Mouse (Mus musculus): ENCODE measurements around the gene Mrgprf. TPM values are rescaled to one million over a fixed set of nuclear protein-coding genes. Genes with fewer than 3 reads are reported as not detected.
A peak's percentile ranks its signal among the peaks of the same experiment; 100 is the strongest.

Mrgprf gene
- polyA plus RNA-seq, 1 experiment from 2014 or later: 0.28 TPM

DNA sequence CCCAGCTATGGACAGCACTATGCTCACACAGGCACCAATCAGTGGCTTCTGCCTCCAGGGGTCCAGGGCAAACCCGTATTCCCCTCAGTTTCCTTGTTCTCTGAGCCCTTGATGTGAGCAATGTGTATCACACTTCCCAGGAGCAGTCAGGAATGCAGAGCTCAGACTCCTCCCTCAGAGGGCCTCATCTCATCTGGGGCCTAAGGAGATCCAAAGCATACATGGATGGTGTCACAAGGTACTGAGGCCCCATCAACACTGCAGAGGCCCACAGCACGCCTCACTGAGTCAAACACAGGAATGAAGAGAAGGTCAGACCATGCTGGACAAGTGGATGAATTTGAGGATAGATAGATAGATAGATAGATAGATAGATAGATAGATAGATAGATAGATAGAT, 7.9 kb upstream of the Mrgprf start:
- Histone ChIP-seq H3K4me2 (ENCODE audit: low read depth, low read length) (no peak overlapping the region), H3K27ac (ENCODE audit: low read length) (no peak overlapping the region), H3K27me3 (ENCODE audit: control insufficient read depth, insufficient read depth, low read depth, low read length) (no peaks in the 10 kb centered on the region), H3K4me3 (ENCODE audit: low read depth, low read length) (no peak overlapping the region), H3K9me3 (replicated peaks; ENCODE audit: control insufficient read depth, low read length) (no peaks in the 10 kb centered on the region), H3K36me3 (ENCODE audit: control insufficient read depth, insufficient read depth) (no peaks in the 10 kb centered on the region), H3K9ac (ENCODE audit: low read depth, low read length) (no peak overlapping the region), H3K4me1 (ENCODE audit: control insufficient read depth, low read depth, low read length) (no peaks in the 10 kb centered on the region)
- 50% methylated on average over 2 of the region's 2 CpGs for WGBS (ENCODE audit: insufficient replicate concordance)
- no peak for ATAC-seq (ENCODE audit: low read depth)

DNA sequence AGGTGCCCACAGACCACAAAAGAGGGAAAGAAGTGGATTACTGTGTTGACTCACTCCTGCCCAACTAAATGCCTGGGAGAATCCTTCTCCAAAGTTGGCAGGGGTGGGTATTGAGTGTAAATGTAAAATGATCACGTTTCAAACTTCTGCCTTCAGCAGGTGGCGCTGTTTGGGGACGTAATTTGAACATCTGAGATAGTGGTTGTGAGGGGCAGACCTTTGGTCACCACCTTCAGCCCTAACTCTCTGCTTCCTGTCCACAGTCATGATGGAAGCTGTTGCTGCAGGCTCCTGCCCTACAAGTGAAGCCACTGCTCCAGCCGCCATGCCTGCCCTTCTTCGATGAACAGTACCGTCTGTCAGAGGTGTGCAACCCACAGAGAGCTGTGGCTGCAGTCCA, 6.8 kb upstream of the Mrgprf start:
- Histone ChIP-seq H3K27ac (ENCODE audit: low read length) (no peak overlapping the region), H3K27me3 (ENCODE audit: control insufficient read depth, insufficient read depth, low read depth, low read length) (no peaks in the 10 kb centered on the region), H3K4me1 (ENCODE audit: control insufficient read depth, low read depth, low read length) (no peaks in the 10 kb centered on the region), H3K9ac (ENCODE audit: low read depth, low read length) (no peak overlapping the region), H3K36me3 (ENCODE audit: control insufficient read depth, insufficient read depth) (no peaks in the 10 kb centered on the region), H3K4me2 (ENCODE audit: low read depth, low read length) (no peak overlapping the region), H3K4me3 (ENCODE audit: low read depth, low read length) (no peak overlapping the region), H3K9me3 (replicated peaks; ENCODE audit: control insufficient read depth, low read length) (no peaks in the 10 kb centered on the region)
- WGBS (ENCODE audit: insufficient replicate concordance): 29% methylated on average over 6 of the region's 6 CpGs
- ATAC-seq (ENCODE audit: low read depth): no peak

DNA sequence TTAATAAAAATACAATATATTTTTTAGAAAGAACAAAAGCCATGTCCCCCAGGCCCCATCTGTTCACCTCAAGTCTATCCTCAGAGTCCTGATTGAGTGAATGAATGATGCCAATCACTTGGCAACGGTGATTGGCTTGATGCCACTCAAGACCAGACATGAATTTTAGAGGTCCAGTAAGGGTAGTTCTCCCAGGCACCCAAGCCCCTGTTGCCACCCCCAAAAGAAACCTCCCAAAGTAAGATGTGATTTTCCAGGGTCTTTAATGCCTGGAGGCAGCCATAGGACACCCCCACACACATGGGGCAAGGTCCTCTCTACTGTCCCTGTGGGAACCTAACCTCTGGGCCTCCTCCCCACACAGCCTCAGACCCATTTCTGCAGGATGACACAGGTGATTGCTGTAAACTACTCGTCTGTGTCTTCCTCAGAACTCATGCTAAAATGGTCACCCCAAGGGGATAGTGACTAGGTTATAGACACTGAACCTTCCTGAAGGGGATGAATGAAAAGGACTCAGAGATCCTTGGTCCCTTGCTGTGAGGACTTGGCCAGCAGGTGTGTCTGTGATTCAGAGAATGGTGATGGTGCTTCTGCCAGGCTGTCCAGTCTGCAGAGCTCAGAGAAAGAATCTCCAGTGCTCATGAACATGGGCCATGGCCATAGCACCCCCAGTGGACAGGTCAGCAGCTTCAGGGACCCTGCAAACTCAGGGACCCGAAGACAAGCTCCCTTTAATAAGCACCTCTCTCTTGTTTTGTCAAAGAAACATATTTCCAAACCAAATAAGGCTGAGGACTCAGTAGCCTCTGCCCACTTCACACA, 1.8 kb upstream of the Mrgprf start:
- H3K4me3 ChIP-seq (ENCODE audit: low read depth, low read length): no peak overlapping the region
- no peak overlapping the region for H3K9ac ChIP-seq (ENCODE audit: low read depth, low read length)
- no peaks in the 10 kb centered on the region for H3K27me3 ChIP-seq (ENCODE audit: control insufficient read depth, insufficient read depth, low read depth, low read length)
- H3K4me1 ChIP-seq (ENCODE audit: control insufficient read depth, low read depth, low read length): peaks cover 5% of the 10 kb centered on the region; the same call in 1 of the 2 replicates
- no peak overlapping the region for H3K27ac ChIP-seq (ENCODE audit: low read length)
- no peak for ATAC-seq (ENCODE audit: low read depth)
- WGBS (ENCODE audit: insufficient replicate concordance): 50% methylated on average over 3 of the region's 3 CpGs
- no peaks in the 10 kb centered on the region for H3K9me3 ChIP-seq (replicated peaks; ENCODE audit: control insufficient read depth, low read length)
- no peak overlapping the region for H3K4me2 ChIP-seq (ENCODE audit: low read depth, low read length)
- H3K36me3 ChIP-seq (ENCODE audit: control insufficient read depth, insufficient read depth): no peaks in the 10 kb centered on the region

DNA sequence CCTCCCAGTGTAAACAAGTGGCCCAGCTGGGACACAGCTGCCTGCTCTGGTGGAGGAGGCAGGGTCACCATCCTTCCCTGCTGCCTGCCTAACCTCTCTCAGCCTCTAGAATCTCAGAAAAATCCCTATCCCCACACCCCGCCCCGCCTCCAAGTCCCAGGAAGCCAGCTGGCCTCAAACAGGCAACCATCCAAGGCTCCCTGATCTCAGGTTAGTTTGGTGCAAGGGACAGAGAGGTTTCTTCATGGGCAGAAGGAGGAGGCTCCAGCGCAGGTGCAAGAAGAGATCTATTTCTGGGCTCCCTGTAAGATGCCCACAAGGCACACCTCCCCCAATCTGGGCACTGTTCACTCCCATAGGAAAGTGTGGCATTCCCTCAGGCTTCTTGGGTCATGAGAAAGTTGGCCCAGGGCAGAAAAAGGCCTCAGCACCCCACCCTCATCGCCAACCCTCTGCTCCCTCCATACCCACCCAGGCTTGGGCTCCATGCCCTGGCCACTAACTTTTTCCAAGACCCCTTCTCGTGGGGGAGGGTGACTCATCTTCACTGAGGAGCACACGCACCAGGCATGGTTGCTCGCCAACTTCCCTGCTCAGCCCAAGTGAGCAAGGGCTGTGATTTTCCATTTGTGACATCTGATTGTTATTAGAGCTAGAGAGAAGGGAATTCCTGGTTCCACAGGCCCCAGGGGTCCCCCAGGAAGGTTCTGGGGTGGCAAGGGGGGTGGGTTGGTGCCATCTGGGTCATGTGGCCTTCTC, 887 bp upstream of the Mrgprf start:
- H3K4me1 ChIP-seq (ENCODE audit: control insufficient read depth, low read depth, low read length): peaks cover 5% of the 10 kb centered on the region; the same call in 1 of the 2 replicates
- no peaks in the 10 kb centered on the region for H3K36me3 ChIP-seq (ENCODE audit: control insufficient read depth, insufficient read depth)
- H3K9ac ChIP-seq (ENCODE audit: low read depth, low read length): no peak overlapping the region
- H3K27me3 ChIP-seq (ENCODE audit: control insufficient read depth, insufficient read depth, low read depth, low read length): no peaks in the 10 kb centered on the region
- WGBS (ENCODE audit: insufficient replicate concordance): 51% methylated on average over 7 of the region's 7 CpGs
- ATAC-seq (ENCODE audit: low read depth): no peak
- no peak overlapping the region for H3K4me2 ChIP-seq (ENCODE audit: low read depth, low read length)
- H3K9me3 ChIP-seq (replicated peaks; ENCODE audit: control insufficient read depth, low read length): no peaks in the 10 kb centered on the region
- H3K27ac ChIP-seq (ENCODE audit: low read length): no peak overlapping the region
- H3K4me3 ChIP-seq (ENCODE audit: low read depth, low read length): no peak overlapping the region

DNA sequence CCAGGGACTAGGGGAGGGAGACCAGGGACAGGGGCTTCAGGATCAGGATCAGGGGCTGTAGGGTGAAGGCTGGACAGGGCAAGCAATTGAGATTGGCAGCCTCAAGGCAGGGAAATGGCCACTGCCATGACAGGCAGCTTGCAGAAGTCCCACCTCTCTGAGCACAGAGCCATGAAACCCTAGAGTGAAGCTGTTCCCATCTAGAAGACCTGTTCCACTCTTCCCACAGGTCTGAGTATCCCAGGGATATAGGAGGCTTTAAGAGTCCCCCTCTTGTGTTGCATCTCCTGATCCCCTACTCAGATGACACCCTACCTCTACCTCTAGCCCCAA, 346 bp downstream of the Mrgprf start:
- Histone ChIP-seq H3K9ac (ENCODE audit: low read depth, low read length) (no peak overlapping the region), H3K4me3 (ENCODE audit: low read depth, low read length) (no peak overlapping the region), H3K4me1 (ENCODE audit: control insufficient read depth, low read depth, low read length) (peaks cover 5% of the 10 kb centered on the region; the same call in 1 of the 2 replicates), H3K36me3 (ENCODE audit: control insufficient read depth, insufficient read depth) (no peaks in the 10 kb centered on the region), H3K4me2 (ENCODE audit: low read depth, low read length) (no peak overlapping the region), H3K27me3 (ENCODE audit: control insufficient read depth, insufficient read depth, low read depth, low read length) (no peaks in the 10 kb centered on the region), H3K9me3 (replicated peaks; ENCODE audit: control insufficient read depth, low read length) (no peaks in the 10 kb centered on the region), H3K27ac (ENCODE audit: low read length) (no peak overlapping the region)
- no peak for ATAC-seq (ENCODE audit: low read depth)

DNA sequence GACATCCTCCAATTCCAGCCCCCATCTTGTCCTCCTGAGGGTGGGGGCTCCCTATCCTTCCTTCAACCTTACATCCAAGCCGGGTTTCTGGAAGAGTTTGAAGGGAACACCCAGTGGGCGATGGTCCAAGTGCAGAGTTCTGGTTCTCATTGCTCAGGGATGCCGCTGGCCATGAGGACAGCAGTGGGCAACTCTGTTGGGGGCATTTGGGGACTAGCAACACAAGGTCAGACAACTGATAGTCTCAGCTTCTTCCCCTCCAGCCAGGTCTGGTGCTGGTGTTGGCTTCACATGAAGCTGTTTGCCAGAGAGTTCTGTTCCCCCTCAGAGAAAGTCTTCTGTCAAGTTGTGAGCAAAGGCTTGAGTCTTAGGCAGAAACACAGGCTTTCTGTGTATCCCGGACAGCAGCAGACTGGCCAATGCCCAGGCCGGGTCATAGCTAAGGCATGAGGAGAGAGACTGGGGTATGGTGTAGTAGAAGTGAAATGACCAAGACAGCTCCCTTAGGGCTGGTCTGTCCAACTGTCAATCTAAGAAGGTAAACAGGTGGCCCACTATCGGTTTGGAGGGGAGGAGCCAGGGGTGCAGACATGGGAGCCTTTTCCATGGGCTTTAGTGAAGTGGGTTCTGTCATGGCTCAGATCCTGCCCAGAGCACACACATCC, 845 bp downstream of the Mrgprf start:
- Histone ChIP-seq H3K9ac (ENCODE audit: low read depth, low read length) (no peak overlapping the region), H3K9me3 (replicated peaks; ENCODE audit: control insufficient read depth, low read length) (no peaks in the 10 kb centered on the region), H3K27ac (ENCODE audit: low read length) (no peak overlapping the region), H3K4me2 (ENCODE audit: low read depth, low read length) (no peak overlapping the region), H3K4me3 (ENCODE audit: low read depth, low read length) (no peak overlapping the region), H3K27me3 (ENCODE audit: control insufficient read depth, insufficient read depth, low read depth, low read length) (no peaks in the 10 kb centered on the region), H3K36me3 (ENCODE audit: control insufficient read depth, insufficient read depth) (no peaks in the 10 kb centered on the region), H3K4me1 (ENCODE audit: control insufficient read depth, low read depth, low read length) (peaks cover 5% of the 10 kb centered on the region; the same call in 1 of the 2 replicates)
- ATAC-seq (ENCODE audit: low read depth): no peak
- 57% methylated on average over 6 of the region's 6 CpGs for WGBS (ENCODE audit: insufficient replicate concordance)

DNA sequence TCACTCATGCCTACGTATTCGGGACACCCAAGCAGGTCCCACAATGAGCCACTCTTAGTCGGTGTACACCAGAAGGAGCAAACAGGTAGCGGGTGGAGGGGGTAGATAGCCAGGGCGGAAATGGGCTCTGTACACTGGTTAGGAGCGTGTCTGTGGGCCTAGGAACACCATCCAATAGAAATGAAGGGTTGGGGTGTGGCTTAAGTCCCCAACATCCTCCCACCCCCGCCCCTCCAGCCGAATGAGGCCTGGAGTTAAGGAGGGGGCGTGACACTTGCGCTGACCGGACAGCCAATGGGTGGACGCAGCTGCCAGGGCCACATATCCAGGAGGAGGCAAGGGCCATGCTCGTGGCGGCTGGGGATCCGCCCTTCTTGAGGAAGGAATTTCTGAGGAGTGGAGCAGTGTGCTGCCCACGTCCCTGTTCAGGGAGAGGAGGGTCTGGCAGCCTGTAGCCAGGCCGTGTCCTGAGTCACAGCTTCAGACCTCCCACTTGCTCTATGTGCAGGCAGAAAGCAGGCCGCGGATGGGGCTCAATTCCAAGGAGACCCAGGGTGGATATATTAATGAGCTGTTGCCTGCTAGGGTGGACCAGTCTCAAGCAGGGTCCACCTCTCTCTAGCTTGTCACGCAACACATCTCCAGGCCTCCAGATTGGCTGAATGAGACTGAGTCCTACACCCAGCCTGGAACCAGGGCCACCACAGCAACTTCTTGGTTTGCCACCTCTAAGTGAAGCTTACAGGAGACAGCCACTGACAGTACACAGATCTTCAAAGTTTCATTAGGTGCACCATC, 2.1 kb downstream of the Mrgprf start:
- WGBS (ENCODE audit: insufficient replicate concordance): 14% methylated on average over 20 of the region's 20 CpGs
- ATAC-seq (ENCODE audit: low read depth): peak; percentile 80
- H3K4me1 ChIP-seq (ENCODE audit: control insufficient read depth, low read depth, low read length): peaks cover 5% of the 10 kb centered on the region; the same call in 1 of the 2 replicates
- no peaks in the 10 kb centered on the region for H3K9me3 ChIP-seq (replicated peaks; ENCODE audit: control insufficient read depth, low read length)
- no peak overlapping the region for H3K4me3 ChIP-seq (ENCODE audit: low read depth, low read length)
- H3K27ac ChIP-seq (ENCODE audit: low read length): no peak overlapping the region
- no peak overlapping the region for H3K9ac ChIP-seq (ENCODE audit: low read depth, low read length)
- peak overlapping the region; percentile 24 for H3K4me2 ChIP-seq (ENCODE audit: low read depth, low read length)
- H3K27me3 ChIP-seq (ENCODE audit: control insufficient read depth, insufficient read depth, low read depth, low read length): no peaks in the 10 kb centered on the region
- no peaks in the 10 kb centered on the region for H3K36me3 ChIP-seq (ENCODE audit: control insufficient read depth, insufficient read depth)

DNA sequence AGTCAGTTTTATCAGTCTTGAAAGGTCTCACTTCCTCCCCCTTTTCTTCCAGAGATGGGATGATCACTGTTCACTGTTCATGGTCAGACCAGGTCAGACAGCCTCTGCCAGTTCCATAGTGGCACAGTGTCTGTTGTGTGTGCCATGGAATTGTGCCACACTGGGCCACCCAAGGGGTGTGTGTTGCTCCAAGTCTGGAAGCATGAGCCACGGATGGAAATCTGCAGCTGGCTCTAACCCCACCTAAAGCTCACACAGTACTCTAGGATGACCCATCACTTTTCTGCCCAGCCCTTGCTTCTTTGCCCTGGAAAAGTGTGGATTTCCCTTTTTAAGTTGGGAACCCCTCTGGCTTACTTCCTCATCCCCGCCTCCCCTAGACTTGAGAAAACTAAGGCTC, 3.5 kb downstream of the Mrgprf start:
- H3K4me1 ChIP-seq (ENCODE audit: control insufficient read depth, low read depth, low read length): peaks cover 5% of the 10 kb centered on the region; the same call in 1 of the 2 replicates
- no peaks in the 10 kb centered on the region for H3K36me3 ChIP-seq (ENCODE audit: control insufficient read depth, insufficient read depth)
- ATAC-seq (ENCODE audit: low read depth): no peak
- H3K4me3 ChIP-seq (ENCODE audit: low read depth, low read length): no peak overlapping the region
- no peak overlapping the region for H3K27ac ChIP-seq (ENCODE audit: low read length)
- H3K9me3 ChIP-seq (replicated peaks; ENCODE audit: control insufficient read depth, low read length): no peaks in the 10 kb centered on the region
- H3K4me2 ChIP-seq (ENCODE audit: low read depth, low read length): no peak overlapping the region
- 45% methylated on average over 2 of the region's 2 CpGs for WGBS (ENCODE audit: insufficient replicate concordance)
- H3K27me3 ChIP-seq (ENCODE audit: control insufficient read depth, insufficient read depth, low read depth, low read length): no peaks in the 10 kb centered on the region
- H3K9ac ChIP-seq (ENCODE audit: low read depth, low read length): no peak overlapping the region

Data from liver, embryonic 16.5 days (tissue).